Mouse (Mus musculus) liver, embryonic 14.5 days (tissue): Measurements from ENCODE around the gene Ankrd34a.

Source experiments
- CTCF ChIP-seq: IDR thresholded peaks from 2 replicates; pipeline ENCODE4 v1.5.1; 2016; ENCODE audit warnings: antibody characterized with exemption, low read depth, control low read depth
- EP300 ChIP-seq: IDR thresholded peaks from 2 replicates; pipeline ENCODE4 v1.6.1; 2016; ENCODE audit warnings: antibody characterized with exemption, low read depth

GRCm38 (mm10) chr3:96566661-96567450, 29.6 kb upstream of the Ankrd34a start:
- TF ChIP-seq CTCF: no peak
- TF ChIP-seq EP300: no peak
